Mouse (Mus musculus) bone marrow macrophage, adult 2 months (primary cell): Measurements from ENCODE around the gene Hacd1.

ENCODE experiments used
- CTCF ChIP-seq: IDR thresholded peaks from 2 replicates; pipeline ENCODE4 v1.5.1; 2012; ENCODE audit warnings: low read depth, mild to moderate bottlenecking, low read length, moderate library complexity
- POLR2A ChIP-seq: IDR thresholded peaks from 2 replicates; pipeline ENCODE4 v1.6.1; 2012; ENCODE audit warnings: mild to moderate bottlenecking, low read depth, low read length, borderline replicate concordance

GRCm38 (mm10) chr2:14073362-14074220 lies 17.7 kb upstream of the Hacd1 start, which contains the start of gene Stam:
- TF ChIP-seq POLR2A (no peak), CTCF (no peak)
